Mouse (Mus musculus) lung, adult 2 months (tissue): Measurements from ENCODE around the gene Gmcl1.

Experiments used
- CTCF ChIP-seq: fragments of 200-500 bp; IDR thresholded peaks from 2 replicates; pipeline ENCODE4 v1.5.1; 2011; ENCODE audit warnings: mild to moderate bottlenecking, low read length, control low read depth; ENCODE audit not compliant: insufficient read depth
- POLR2A ChIP-seq: fragments of 200-500 bp; IDR thresholded peaks from 2 replicates; pipeline ENCODE4 v1.6.1; 2011; ENCODE audit warnings: low read depth, mild to moderate bottlenecking, control low read depth, low read length, borderline replicate concordance; ENCODE audit errors: extremely low read depth

- TF ChIP-seq CTCF (no peak), POLR2A (no peak)
Measured at GRCm38 (mm10) chr6:86696213-86696612, 37.0 kb downstream of the Gmcl1 start.
